In genomic region chr2:158741011-158741501, GRCm38 (mm10) we compare ENCODE assay signal across 12 mouse cellular contexts. TPM values are rescaled to one million over a fixed set of nuclear protein-coding genes. Genes with fewer than 3 reads are reported as not detected.
DNase-seq lines count a peak whose midpoint lies in the region; ATAC-seq and TF ChIP-seq lines count a peak whose summit lies in the region.
"Had no signal": no experiment of that assay in that cellular context is flagged by ENCODE, and none has a peak within 500 bp of the region (broad histone marks: within the 10 kb centered on the region; RNA-seq: fewer than 3 reads in every experiment).

No protein-coding gene starts in this region.

- no peak overlapping the region for H3K9ac ChIP-seq in hindbrain, postnatal 0 days (replicated peaks; ENCODE audit: low read length)
- H3K9ac ChIP-seq: liver, embryonic 14.5 days had no signal

- no peak for TF ChIP-seq CTCF in gastrocnemius, adult 2 months (IDR thresholded peaks at IDR 0.05)
- TF ChIP-seq CTCF in hindbrain, postnatal 0 days (IDR thresholded peaks at IDR 0.05; ENCODE audit: low read depth): no peak

- peak; percentile 49; the same call in 1 of the 2 replicates for ATAC-seq in hindbrain, postnatal 0 days

- H3K9me3 ChIP-seq in hindbrain, postnatal 0 days (ENCODE audit: low read length): no peaks in the 10 kb centered on the region

- no peak overlapping the region for H3K4me2 ChIP-seq in hindbrain, postnatal 0 days (ENCODE audit: low read depth, low read length)

- H3K4me1 ChIP-seq in hindbrain, postnatal 0 days (ENCODE audit: insufficient read depth, low read length): no peaks in the 10 kb centered on the region

- DNase-seq in gastrocnemius, adult 2 months: no peak
- no peak for DNase-seq in gastrocnemius, postnatal 4 days (ENCODE audit: low spot score in 2 of 2)
- DNase-seq in retina, postnatal 1 day: peak; percentile 65
- DNase-seq in retina, embryonic 14.5 days (ENCODE audit: low spot score): no peak
- no peak for DNase-seq in hindbrain, postnatal 0 days (ENCODE audit: low spot score)
- peak; percentile 53 for DNase-seq in testis, postnatal 14 days (ENCODE audit: low spot score)
- DNase-seq in urinary bladder, postnatal 25 days (ENCODE audit: low spot score): no peak
- no peak for DNase-seq in urinary bladder, postnatal 36 days (ENCODE audit: low spot score in 2 of 2)
- DNase-seq: cerebellum, adult 8-10 months; right cerebral cortex, postnatal 4 days had no signal

- peak overlapping the region; percentile 0; the same call in 1 of the 2 replicates for H3K27ac ChIP-seq in gastrocnemius, adult 2 months
- H3K27ac ChIP-seq in hindbrain, postnatal 0 days: 0 out of 2 replicates have a peak overlapping the region, but pooled peaks have one; percentile 28
- H3K27ac ChIP-seq: liver, embryonic 14.5 days had no signal

- H3K36me3 ChIP-seq in hindbrain, postnatal 0 days (ENCODE audit: insufficient read depth, low read length): no peaks in the 10 kb centered on the region

- no peaks in the 10 kb centered on the region for H3K27me3 ChIP-seq in hindbrain, postnatal 0 days (ENCODE audit: insufficient read depth, low read length)
- H3K27me3 ChIP-seq: CH12.LX had no signal

- intact Hi-C loops in gastrocnemius, adult 2 months (cut with DNase I): loop anchor here (10.0 kb wide), 1 partner anchor 86 kb away; no protein-coding TSS in a partner anchor

- no peak overlapping the region for H3K4me3 ChIP-seq in gastrocnemius, adult 2 months
- no peak overlapping the region for H3K4me3 ChIP-seq in hindbrain, postnatal 0 days (ENCODE audit: low read length)

- 29% methylated on average over 9 of the region's 9 CpGs for WGBS in hindbrain, postnatal 0 days

RNA-seq across cellular contexts. Expression of gene Fam83d, which starts 26.8 kb away (rescaled TPM):
- 1 to 10 TPM in 1 of 2 experiments, under 1 TPM in 1; 0.95 to 1.4 TPM for total RNA-seq in gastrocnemius, adult 2 months (2021)
- 1 to 10 TPM; 9.3 to 9.8 TPM for total RNA-seq in gastrocnemius, postnatal 4 days (2021)
- total RNA-seq in hindbrain, postnatal 0 days (2014; rRNA removed): 12.0 and 18.8 TPM in 2 replicates
- 6.7 and 9.2 TPM in 2 replicates for polyA plus RNA-seq in hindbrain, postnatal 0 days (2015; fragmentation: Nextera tagmentation; extraction: Ambion mirVana)

RNA-seq across cellular contexts. Expression of gene Dhx35, which starts 53.6 kb away (rescaled TPM):
- 10 to 100 TPM; 10.4 to 11.4 TPM for total RNA-seq in gastrocnemius, adult 2 months (2021)
- total RNA-seq in gastrocnemius, postnatal 4 days (2021): 10 to 100 TPM; 12.6 to 15.4 TPM
- 23.8 and 30.7 TPM in 2 replicates for total RNA-seq in hindbrain, postnatal 0 days (2014; rRNA removed)
- polyA plus RNA-seq in hindbrain, postnatal 0 days (2015; fragmentation: Nextera tagmentation; extraction: Ambion mirVana): 10.0 and 10.8 TPM in 2 replicates

Comparison
In these comparisons a context has a peak if more than half of its experiments do, and no peak if none do; other contexts are left out.
1. DNase-seq: peak in retina, postnatal 1 day (single experiment) and testis, postnatal 14 days (single experiment); none in gastrocnemius, adult 2 months (single experiment), gastrocnemius, postnatal 4 days (0 of 2), retina, embryonic 14.5 days (single experiment), hindbrain, postnatal 0 days (single experiment), urinary bladder, postnatal 25 days (single experiment) and urinary bladder, postnatal 36 days (0 of 2).